Mouse (Mus musculus): Measurements from ENCODE around the gene Bmp6. TPM values are rescaled to one million over a fixed set of nuclear protein-coding genes. Genes with fewer than 3 reads are reported as not detected.

Gene Bmp6
- polyA plus RNA-seq, 1 experiment: 1.8 TPM

DNA sequence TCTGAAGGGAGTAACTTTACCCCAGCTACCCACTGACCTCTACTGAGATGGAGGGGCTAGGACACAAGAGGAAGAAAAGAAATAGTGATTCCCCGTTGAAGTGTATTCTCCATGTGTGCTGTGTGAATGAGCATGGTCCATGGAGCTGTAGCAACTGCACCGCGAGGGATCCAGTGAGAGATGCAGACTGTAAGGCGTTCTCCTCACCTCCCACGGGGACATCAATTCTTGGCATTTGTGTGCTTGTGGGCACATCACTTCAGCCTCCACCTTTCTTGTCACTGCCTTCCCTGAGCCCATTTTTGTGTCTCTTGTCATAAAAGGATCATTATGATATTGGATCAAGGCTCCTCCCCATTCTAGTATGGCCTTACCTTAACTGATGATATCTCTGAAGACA is 34.9 kb downstream of the Bmp6 start:
- Histone ChIP-seq H3K4me3 (ENCODE audit: insufficient read depth, low read length) (no peak overlapping the region), H3K4me1 (ENCODE audit: control insufficient read depth, insufficient read depth, low read length) (no peaks in the 10 kb centered on the region), H3K27ac (ENCODE audit: insufficient read depth, low read length) (no peak overlapping the region)
- TF ChIP-seq CTCF (IDR thresholded peaks at IDR 0.05; ENCODE audit: borderline replicate concordance, insufficient read depth, low read length): no peak
- TF ChIP-seq POLR2A (IDR thresholded peaks at IDR 0.05; ENCODE audit: low read depth, low read length): no peak

DNA sequence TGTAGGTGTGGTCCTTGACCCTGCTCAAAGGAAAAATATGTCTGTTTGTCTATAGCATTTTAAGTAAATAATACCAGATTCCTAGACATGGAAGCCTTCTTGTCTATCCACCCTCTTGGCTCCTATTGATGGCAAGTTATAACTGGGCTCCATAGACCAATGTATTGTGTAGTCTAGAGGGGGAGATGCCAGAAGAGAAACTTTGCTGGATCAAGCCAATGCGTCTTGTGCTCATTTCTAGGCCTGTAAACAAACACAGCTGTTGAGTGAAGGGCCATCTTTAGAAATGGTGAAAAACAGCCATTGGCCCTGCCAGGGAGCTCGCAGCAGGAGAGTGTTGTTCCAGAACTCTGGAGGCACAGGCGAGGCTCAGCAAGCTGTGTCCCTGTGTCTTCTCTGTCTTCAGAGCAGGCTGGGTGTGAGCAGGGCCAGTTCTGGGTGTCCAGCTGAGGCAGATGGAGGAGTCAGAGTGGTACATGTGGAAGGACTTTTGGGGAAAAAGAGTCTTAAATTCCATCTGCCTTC is 41.2 kb downstream of the Bmp6 start:
- no peak overlapping the region for H3K27ac ChIP-seq (ENCODE audit: insufficient read depth, low read length)
- TF ChIP-seq POLR2A (IDR thresholded peaks at IDR 0.05; ENCODE audit: low read depth, low read length): no peak
- no peak overlapping the region for H3K4me3 ChIP-seq (ENCODE audit: insufficient read depth, low read length)
- no peaks in the 10 kb centered on the region for H3K4me1 ChIP-seq (ENCODE audit: control insufficient read depth, insufficient read depth, low read length)

GRCm38 (mm10) chr13:38387453-38388040 is 42.6 kb downstream of the Bmp6 start:
- H3K4me3 ChIP-seq (ENCODE audit: insufficient read depth, low read length): no peak overlapping the region
- no peak overlapping the region for H3K27ac ChIP-seq (ENCODE audit: insufficient read depth, low read length)
- H3K4me1 ChIP-seq (ENCODE audit: control insufficient read depth, insufficient read depth, low read length): no peaks in the 10 kb centered on the region
- TF ChIP-seq POLR2A (IDR thresholded peaks at IDR 0.05; ENCODE audit: low read depth, low read length) (no peak), CTCF (IDR thresholded peaks at IDR 0.05; ENCODE audit: borderline replicate concordance, insufficient read depth, low read length) (no peak)

GRCm38 (mm10) chr13:38393444-38393843 is 48.5 kb downstream of the Bmp6 start:
- no peak overlapping the region for H3K27ac ChIP-seq (ENCODE audit: insufficient read depth, low read length)
- TF ChIP-seq CTCF (IDR thresholded peaks at IDR 0.05; ENCODE audit: borderline replicate concordance, insufficient read depth, low read length): no peak
- TF ChIP-seq POLR2A (IDR thresholded peaks at IDR 0.05; ENCODE audit: low read depth, low read length): no peak
- no peak overlapping the region for H3K4me3 ChIP-seq (ENCODE audit: insufficient read depth, low read length)
- no peaks in the 10 kb centered on the region for H3K4me1 ChIP-seq (ENCODE audit: control insufficient read depth, insufficient read depth, low read length)

GRCm38 (mm10) chr13:38395026-38395425 is 50.1 kb downstream of the Bmp6 start:
- Histone ChIP-seq H3K27ac (ENCODE audit: insufficient read depth, low read length) (no peak overlapping the region), H3K4me1 (ENCODE audit: control insufficient read depth, insufficient read depth, low read length) (no peaks in the 10 kb centered on the region), H3K4me3 (ENCODE audit: insufficient read depth, low read length) (no peak overlapping the region)
- TF ChIP-seq CTCF (IDR thresholded peaks at IDR 0.05; ENCODE audit: borderline replicate concordance, insufficient read depth, low read length) (no peak), POLR2A (IDR thresholded peaks at IDR 0.05; ENCODE audit: low read depth, low read length) (no peak)

DNA sequence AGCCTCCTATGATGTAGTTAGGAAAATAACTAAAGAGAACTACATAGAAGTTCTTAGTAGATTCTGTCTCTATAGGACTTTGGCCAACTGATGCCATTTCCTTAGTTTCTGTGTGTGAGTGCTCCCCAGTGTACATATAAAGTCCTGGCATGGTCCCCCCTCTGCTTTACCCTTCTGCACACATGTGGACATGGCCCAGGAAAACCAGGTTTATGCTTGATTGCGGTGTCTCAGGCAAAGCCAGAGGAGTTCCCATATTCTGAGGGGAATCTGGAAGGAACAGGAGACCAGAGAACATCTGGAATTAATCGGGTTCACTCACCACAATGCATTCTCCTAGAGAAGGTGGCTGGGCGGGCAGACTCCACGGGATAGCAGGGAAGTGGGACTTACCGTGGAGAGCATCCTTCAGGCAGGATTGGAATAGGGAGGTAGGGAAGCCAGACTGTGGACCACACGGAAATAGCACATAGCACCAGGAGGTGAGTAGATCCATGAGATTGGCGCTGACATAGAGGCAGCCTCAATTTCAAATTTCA is 52.2 kb downstream of the Bmp6 start:
- H3K4me3 ChIP-seq (ENCODE audit: insufficient read depth, low read length): no peak overlapping the region
- no peak overlapping the region for H3K27ac ChIP-seq (ENCODE audit: insufficient read depth, low read length)
- H3K4me1 ChIP-seq (ENCODE audit: control insufficient read depth, insufficient read depth, low read length): no peaks in the 10 kb centered on the region
- TF ChIP-seq CTCF (IDR thresholded peaks at IDR 0.05; ENCODE audit: borderline replicate concordance, insufficient read depth, low read length) (no peak), POLR2A (IDR thresholded peaks at IDR 0.05; ENCODE audit: low read depth, low read length) (no peak)

GRCm38 (mm10) chr13:38398658-38399057 is 53.8 kb downstream of the Bmp6 start:
- no peak for TF ChIP-seq CTCF (IDR thresholded peaks at IDR 0.05; ENCODE audit: borderline replicate concordance, insufficient read depth, low read length)
- no peak for TF ChIP-seq POLR2A (IDR thresholded peaks at IDR 0.05; ENCODE audit: low read depth, low read length)
- Histone ChIP-seq H3K4me3 (ENCODE audit: insufficient read depth, low read length) (no peak overlapping the region), H3K4me1 (ENCODE audit: control insufficient read depth, insufficient read depth, low read length) (no peaks in the 10 kb centered on the region), H3K27ac (ENCODE audit: insufficient read depth, low read length) (no peak overlapping the region)

- Histone ChIP-seq H3K4me1 (ENCODE audit: control insufficient read depth, insufficient read depth, low read length) (no peaks in the 10 kb centered on the region), H3K4me3 (ENCODE audit: insufficient read depth, low read length) (no peak overlapping the region), H3K27ac (ENCODE audit: insufficient read depth, low read length) (no peak overlapping the region)
- TF ChIP-seq POLR2A (IDR thresholded peaks at IDR 0.05; ENCODE audit: low read depth, low read length) (no peak), CTCF (IDR thresholded peaks at IDR 0.05; ENCODE audit: borderline replicate concordance, insufficient read depth, low read length) (no peak)
Measured at GRCm38 (mm10) chr13:38400662-38401061, 55.8 kb downstream of the Bmp6 start.

DNA sequence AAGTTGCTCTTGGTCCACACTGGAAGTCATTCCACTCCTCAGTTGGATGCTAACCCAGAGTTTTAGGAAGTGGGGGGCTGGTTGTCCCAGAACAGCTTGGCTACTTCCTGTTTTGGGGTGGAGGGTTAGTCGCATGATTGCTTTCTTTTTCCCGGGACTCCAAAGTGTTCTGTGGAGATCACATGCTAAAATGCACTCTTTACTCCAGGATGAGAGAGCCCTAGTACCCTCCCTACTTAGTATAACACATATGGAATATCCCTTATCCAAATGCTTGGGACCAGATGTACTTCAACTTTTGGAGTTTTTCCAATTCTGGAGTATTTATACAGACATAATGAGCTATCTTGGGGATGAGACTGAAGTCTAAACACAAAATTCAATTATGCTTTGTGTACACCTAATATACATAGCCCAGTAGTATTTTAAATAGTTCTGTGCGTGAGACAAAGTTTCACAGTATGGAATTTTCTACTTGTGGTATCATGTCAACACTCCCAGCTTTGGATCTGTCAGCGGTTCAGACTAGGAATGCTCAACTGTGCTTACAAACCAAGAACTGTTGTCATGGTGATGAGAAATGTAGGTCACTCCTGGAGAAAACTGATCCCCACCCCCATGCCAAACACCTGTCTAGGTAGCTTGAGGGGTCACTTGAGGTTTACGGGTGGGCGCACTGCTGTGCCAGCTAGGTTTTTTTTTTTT is 62.9 kb downstream of the Bmp6 start:
- Histone ChIP-seq H3K4me1 (ENCODE audit: control insufficient read depth, insufficient read depth, low read length) (peaks cover 11% of the 10 kb centered on the region), H3K4me3 (ENCODE audit: insufficient read depth, low read length) (no peak overlapping the region), H3K27ac (ENCODE audit: insufficient read depth, low read length) (no peak overlapping the region)
- no peak for TF ChIP-seq POLR2A (IDR thresholded peaks at IDR 0.05; ENCODE audit: low read depth, low read length)

DNA sequence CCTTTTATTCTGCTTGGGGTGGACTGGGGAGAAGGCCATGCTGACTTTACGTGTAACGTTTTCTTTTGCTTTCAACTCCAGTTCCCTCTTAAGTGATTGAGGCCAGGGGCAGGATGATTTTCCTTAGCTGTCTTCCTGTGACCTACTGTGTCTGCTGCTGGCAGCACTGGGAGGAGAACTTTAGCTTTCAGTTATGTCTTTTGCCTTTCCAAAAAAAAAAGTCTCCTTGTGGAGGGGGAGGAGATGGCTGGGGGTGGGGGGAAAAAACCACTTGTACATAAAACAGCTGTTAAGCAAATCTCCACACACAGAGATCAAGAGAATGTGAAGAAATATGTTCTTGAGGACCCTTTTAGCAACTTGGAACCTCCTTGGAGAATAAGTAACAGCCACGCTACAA is 63.7 kb downstream of the Bmp6 start:
- H3K27ac ChIP-seq (ENCODE audit: insufficient read depth, low read length): no peak overlapping the region

More for the DNA sequence above, 63.7 kb downstream of the Bmp6 start:
- H3K4me3 ChIP-seq (ENCODE audit: insufficient read depth, low read length): no peak overlapping the region
- no peak for TF ChIP-seq POLR2A (IDR thresholded peaks at IDR 0.05; ENCODE audit: low read depth, low read length)
- no peak for TF ChIP-seq CTCF (IDR thresholded peaks at IDR 0.05; ENCODE audit: borderline replicate concordance, insufficient read depth, low read length)
- peaks cover 11% of the 10 kb centered on the region for H3K4me1 ChIP-seq (ENCODE audit: control insufficient read depth, insufficient read depth, low read length)
